Mouse (Mus musculus) heart, postnatal 4 days (tissue): ENCODE measurements around the gene Agtpbp1. TPM values are rescaled to one million over a fixed set of nuclear protein-coding genes. Genes with fewer than 3 reads are reported as not detected.
A peak's percentile ranks its signal among the peaks of the same experiment; 100 is the strongest.

ENCODE experiments used
- DNase-seq: peaks from one replicate; pipeline ENCODE4 v3.0.0; 2021
- total RNA-seq, 2 experiments: library from RNA; stranded (reverse); gene quantifications; 2 replicates each; pipeline ENCODE4 v1.2.3; 2021

Agtpbp1 gene
- total RNA-seq, 2 experiments from 2014 or later: 38.2 to 38.7 TPM

DNA sequence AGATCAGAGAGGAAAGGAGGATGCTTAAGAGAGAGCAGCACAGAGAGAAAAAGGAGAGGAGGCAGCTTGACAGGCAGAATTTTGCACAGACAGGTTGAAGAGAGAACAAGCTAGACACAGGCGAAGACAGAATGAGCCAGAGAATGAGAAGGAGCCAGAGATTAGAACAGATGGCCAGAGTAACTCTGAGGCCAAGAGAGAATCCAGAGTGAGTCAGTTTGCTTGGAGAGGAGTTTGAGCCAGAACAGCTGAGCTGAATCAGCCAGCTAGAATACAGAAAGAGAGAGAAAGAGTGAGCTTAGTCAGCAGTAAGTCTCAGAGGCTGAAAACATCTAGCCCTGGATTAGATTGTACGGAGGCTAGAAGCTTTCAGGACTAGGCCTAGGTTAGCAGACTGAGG, 12.5 kb downstream of the Agtpbp1 start:
- no peak for DNase-seq

GRCm38 (mm10) chr13:59571107-59571506, 13.9 kb downstream of the Agtpbp1 start:
- no peak for DNase-seq

- no peak for DNase-seq
Measured at GRCm38 (mm10) chr13:59565945-59566520, 19.0 kb downstream of the Agtpbp1 start.

DNA sequence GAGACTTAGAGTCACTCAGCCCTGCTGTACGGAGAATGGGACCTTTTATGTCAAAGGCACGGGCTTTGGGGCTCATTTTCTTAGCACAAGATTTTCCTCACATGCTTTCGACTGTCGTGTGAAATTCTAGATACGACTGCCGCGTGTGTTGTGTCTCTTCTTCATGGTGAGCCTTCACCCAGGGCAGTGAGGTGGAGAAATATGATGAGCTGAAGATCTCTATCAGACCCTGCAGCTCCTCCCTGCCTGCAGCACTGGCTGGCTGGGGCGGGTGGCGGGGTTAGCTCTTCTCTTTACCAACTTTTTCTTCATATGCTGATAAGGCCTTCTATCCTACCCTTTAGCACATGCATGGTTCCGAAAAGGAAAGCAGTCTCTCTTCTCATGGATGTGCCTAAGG, 20.1 kb downstream of the Agtpbp1 start:
- no peak for DNase-seq

GRCm38 (mm10) chr13:59564505-59564904, 20.5 kb downstream of the Agtpbp1 start:
- DNase-seq: no peak

- no peak for DNase-seq
Measured at GRCm38 (mm10) chr13:59562471-59562870, 22.6 kb downstream of the Agtpbp1 start.

GRCm38 (mm10) chr13:59558776-59559175, 26.3 kb downstream of the Agtpbp1 start:
- no peak for DNase-seq

GRCm38 (mm10) chr13:59557185-59557985, 27.6 kb downstream of the Agtpbp1 start:
- peak; percentile 90 for DNase-seq

- DNase-seq: peak; percentile 74
Measured at GRCm38 (mm10) chr13:59556670-59557069, 28.4 kb downstream of the Agtpbp1 start.

DNA sequence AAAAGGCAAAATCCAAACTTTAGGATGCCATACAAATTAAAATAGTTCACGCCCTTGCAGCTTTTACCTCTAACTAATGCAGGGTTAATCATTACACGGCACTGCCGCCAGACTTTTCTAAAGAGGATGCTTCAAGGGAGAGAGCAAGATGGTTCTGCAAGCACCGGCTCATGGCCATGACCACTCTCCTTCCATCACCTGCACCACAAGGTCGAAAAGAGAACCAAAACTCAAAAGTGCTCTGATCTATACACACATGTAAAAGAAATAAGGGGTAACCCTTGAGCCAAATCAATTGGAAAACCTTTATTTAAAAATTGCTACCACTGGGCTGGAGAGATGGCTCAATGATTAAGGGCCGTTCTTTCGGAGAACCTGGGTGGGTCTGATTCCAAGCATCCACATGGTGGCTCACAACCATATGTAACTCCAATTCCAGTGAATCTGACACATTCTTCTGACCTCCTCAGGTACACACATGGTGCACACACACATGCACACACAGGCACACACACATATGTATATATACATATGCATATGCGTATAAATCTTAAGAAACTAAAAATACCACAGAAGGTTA, 29.3 kb downstream of the Agtpbp1 start:
- DNase-seq: no peak

DNA sequence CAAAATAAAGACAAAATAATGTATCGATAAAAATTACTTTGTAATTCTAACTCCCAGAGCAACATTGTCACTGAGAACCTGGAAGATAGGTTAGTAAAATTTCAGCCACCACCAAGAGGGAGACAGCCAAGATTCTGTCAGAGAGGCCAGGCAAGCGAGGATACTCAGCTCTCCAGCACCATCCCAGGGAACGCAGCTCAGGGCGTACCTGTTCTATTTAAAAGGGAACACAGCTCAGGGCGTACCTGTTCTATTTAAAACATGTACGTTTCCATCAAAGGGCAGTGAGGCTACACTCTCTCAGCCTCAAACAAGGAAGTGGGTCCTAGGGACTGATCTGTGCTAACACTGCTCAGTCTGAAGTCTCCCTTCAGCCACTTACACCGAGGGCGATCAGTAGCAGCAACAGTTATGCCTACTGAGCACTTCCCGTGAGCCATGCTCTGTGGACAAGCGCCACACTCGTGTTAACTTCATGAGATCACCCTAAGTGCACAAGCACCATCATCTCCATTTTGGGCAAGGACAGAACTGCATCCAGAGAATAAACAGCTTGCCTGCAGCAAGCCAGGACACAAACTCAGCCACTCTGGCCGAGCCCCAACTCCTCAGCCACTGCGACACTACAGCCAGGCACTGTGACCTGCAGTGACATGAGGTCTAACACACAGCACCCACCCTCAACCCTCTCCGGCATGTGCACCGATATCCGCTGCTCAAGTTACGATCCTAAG, 30.1 kb downstream of the Agtpbp1 start:
- DNase-seq: no peak

DNA sequence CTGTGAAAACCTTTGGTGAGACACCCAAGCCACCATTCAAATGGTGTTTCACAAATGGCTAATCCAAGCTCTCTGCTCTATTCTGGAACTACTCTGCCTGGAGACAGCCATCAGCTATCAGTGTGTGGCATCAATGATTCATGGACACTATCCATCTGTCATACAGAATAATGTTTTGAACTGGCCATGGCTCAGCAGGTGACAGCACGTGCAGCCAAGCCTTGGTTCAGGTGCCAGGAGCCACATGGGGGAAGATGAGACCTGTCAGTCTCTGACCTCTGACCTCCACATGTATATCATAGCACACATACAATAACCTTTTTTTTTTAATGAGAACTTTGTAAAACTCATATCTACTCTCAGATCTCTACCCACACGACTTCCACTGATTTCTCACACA, 32.3 kb downstream of the Agtpbp1 start:
- DNase-seq: no peak

DNA sequence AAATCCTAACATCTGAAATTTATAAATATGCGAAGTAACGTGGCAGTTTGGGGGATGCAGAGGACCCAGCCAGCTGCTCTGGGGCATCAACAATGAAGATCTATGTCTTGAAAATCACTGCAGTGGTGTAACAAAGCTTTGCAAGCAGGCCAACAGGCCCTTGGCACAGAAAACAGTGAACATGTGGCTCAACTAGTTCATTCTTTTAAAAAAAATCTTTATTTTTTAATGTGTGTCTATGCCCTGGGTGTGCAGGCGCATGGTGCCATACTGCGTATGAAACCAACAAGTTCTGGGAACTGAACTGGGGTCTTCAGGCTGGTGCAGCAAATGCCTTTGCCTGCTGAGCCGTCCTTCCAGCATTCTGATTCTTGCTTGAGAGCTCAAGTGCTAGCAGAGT, 32.7 kb downstream of the Agtpbp1 start:
- DNase-seq: no peak

DNA sequence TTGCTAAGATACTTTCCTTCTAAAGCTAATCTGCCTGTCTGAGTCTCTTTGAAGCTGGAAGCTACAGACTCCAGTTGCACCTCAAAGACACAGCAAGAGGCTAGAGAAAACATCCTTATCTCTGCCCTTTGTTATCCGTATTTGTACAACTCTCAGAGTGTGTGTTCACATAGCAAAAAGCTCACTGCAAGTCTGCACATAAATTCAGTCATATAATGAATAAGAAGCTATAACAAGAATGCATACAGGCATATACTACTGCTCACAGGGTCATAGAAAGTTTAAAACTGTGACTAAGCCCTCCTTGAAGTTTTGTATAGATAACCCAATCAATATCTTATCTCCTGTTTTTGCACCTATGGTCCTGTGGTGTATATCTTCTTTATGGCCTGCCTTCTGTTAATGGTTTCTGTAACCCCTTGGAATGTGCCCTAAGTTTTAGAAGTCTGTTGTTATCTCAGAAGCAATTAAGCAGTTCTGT, 35.7 kb downstream of the Agtpbp1 start:
- no peak for DNase-seq

DNA sequence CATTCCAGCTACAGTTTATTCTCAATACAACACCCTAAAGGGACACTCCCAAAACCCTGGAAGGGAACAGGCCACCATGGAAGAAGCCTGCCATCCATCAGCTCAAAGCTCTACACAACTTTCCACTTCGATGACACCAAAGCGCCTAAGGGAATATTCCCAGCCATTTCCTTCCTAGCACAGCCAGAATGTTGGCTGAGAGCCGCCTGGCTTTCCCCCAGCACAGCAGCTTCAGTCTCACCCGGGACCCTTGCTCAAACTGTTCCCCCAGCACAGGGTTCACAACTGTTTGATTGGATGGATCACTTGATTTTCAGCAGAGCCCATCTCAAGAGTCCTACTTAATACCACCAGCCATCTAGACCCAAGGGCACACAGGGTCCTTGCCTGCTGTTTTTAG, 37.3 kb downstream of the Agtpbp1 start:
- DNase-seq: peak; percentile 68

- DNase-seq: peak; percentile 69
Measured at GRCm38 (mm10) chr13:59547091-59547490, 37.9 kb downstream of the Agtpbp1 start.

DNA sequence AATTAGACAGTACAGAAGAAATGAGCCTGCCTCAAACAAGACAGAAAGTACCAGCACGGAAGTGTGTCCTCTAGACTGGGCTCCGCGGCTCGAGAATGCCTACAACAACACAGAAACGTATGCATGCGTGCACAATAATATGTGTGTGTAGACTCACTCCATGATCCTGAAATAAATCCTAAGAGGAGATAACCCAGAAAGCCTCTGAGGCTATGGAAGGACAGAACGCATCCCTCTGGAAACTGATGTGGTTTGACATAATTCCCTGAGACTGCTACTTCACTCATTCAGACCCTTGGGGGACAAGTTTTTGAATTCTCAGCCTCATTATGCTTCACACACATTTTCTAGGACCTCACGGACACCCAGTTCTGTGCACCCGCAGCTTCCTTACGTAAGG, 42.6 kb downstream of the Agtpbp1 start:
- no peak for DNase-seq

- no peak for DNase-seq
Measured at GRCm38 (mm10) chr13:59540030-59540429, 45.0 kb downstream of the Agtpbp1 start.

DNA sequence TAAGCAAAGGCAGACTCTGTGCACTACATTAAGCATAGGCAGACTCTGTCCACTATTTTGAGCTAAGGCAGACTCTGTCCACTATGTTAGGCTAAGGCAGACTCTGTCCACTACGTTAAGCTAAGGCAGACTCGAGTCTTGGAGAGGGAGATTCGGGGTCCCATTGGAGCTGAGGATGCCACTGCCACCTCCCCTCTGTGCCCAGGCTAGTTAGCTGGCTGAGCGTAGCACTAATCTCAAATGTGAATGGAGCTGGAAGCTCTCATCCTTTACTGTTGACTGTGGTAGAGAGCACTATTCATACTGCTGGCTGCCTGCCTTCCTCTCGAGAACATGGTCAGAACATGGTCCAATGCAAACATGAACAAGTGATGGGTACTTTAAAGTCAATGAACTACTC, 46.4 kb downstream of the Agtpbp1 start:
- DNase-seq: no peak

DNA sequence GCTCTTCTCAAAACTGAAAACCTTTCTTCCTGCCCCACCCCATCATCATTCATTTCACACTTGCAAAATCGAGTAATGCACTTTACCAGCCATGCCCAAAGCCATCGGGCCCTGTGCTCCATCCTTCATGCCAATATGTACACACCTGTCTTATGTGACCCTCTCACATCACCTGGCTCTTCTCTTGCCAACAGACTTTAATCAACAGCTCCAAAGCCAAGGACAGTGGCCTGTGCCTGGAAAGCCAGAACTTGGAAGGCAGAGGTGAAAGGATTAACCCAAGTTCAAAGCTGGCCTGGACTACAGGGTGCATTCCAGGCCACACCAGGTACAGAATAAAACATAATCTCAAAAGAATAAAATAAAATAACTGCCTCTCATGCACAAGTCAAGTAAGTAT, 48.4 kb downstream of the Agtpbp1 start:
- no peak for DNase-seq

DNA sequence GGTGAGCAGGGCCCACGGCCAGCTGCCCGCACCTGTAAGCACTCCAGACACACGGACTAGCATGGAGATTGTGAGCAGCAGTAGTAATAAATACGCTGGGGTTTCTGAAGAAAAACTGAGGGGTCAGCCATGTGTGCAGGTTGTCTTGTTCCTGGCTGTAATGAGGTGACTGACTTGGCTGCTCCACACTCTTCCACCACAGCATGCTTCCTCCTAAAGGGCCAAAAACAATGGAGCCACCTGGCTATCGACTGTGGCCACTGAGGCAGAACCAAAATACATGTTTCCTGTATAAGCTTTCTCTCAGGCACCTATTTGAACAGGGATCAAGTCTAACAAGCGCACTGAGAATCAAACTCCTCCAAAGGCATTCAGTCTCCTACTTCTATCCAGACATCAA, 49.3 kb downstream of the Agtpbp1 start:
- DNase-seq: no peak

DNA sequence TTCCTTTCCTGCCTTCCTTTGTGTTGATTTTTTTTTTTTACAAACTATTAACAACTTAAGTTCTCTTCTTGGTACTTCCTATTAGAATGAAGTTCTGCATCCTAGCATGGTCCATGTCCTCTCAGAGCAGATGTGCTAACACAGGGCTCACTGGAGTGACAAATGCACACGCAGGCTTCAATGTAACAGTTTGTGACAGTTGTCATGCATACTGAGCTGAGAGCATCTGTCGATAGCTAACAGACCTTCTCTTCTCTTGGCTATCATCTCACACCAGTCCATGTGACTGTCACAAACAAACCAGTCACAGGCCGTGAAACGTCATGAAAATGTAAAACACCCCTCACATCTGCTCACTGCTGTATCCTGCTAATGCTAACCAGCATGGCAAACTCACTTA, 50.7 kb downstream of the Agtpbp1 start:
- no peak for DNase-seq

DNA sequence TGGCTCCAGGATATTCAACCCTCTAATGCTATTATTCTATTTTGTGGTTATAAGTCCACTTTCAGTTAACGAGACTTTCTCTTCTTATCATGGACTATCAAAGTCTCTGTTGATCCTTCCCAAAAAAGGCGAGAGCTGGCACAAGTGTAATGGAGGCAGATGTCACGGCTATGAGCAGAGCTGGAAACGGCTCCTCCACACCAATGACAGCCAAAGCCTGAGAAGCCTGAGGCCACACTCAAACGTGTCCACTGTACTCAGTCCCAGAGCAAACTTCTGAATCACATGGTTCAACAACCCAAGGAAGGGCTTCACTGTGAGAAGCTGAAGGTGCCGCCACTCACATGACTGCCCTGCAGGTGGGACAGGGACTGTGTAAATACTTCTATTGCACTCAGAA, 51.7 kb downstream of the Agtpbp1 start:
- DNase-seq: no peak
